Mouse (Mus musculus): ENCODE measurements around the gene Btf3. TPM values are rescaled to one million over a fixed set of nuclear protein-coding genes. Genes with fewer than 3 reads are reported as not detected.
A peak's percentile ranks its signal among the peaks of the same experiment; 100 is the strongest.

Gene Btf3
- 628 and 633 TPM in 2 replicates for polyA plus RNA-seq (2016; fragmentation: Nextera tagmentation; extraction: Ambion mirVana)

DNA sequence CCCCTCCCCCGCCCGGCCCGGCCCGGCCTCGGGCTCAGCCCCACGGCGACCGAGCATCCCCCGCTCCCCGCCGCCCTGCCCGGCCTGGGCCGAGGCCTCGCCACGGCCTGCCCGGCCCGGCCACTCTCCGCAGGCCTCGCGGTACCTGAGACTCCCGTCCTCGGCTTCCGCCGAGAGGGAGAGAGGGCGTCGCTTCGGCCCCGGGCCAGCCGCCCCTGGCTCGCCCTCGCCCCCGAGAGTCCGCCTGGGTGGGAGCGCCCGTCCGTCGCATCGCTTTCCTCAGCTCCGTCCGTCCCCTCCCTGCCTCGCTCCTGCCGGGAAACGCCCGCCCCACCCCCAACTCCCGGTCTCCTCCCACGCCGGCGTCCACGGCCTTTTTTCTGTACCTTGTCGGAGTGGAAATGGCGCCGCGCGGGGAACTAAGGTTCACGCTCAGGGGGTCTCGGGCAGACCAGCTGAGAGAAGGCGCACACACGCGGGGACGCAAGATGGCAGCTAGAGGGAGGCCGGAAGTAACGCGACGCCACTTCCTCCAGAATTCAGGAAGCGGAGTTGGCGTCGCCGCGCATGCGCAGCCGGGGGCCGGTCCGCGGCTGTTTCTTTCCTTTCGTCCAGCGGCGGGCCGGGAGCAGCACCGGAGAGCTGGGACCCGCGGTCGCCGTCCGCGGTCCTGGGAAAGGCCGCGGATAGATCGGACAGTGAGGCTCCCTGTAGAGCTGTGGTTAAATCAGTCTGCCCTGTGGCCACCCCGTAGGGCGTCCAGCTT, at the start of gene Btf3:
Gene Btf3 (minus strand): TSS at position 527 of the 766 bp plus-strand sequence.
- no peaks in the 10 kb centered on the region for H3K9me3 ChIP-seq
- peak within 1 kb of the TSS; percentile 85 for H3K4me3 ChIP-seq
- ATAC-seq (ENCODE audit: low FRiP score, low read depth), result peak; percentile 94
- no peaks in the 10 kb centered on the region for H3K27me3 ChIP-seq
- peak within 1 kb of the TSS; percentile 98 for H3K9ac ChIP-seq (replicated peaks)
- H3K4me1 ChIP-seq, result peaks cover 15% of the 10 kb centered on the region
- H3K4me2 ChIP-seq (replicated peaks), result peak within 1 kb of the TSS; percentile 72
- peak within 1 kb of the TSS; percentile 84 for H3K27ac ChIP-seq (replicated peaks)
- H3K36me3 ChIP-seq, result peaks cover 21% of the 10 kb centered on the region
- under 1% methylated on average over 84 of the region's 90 CpGs for WGBS

DNA sequence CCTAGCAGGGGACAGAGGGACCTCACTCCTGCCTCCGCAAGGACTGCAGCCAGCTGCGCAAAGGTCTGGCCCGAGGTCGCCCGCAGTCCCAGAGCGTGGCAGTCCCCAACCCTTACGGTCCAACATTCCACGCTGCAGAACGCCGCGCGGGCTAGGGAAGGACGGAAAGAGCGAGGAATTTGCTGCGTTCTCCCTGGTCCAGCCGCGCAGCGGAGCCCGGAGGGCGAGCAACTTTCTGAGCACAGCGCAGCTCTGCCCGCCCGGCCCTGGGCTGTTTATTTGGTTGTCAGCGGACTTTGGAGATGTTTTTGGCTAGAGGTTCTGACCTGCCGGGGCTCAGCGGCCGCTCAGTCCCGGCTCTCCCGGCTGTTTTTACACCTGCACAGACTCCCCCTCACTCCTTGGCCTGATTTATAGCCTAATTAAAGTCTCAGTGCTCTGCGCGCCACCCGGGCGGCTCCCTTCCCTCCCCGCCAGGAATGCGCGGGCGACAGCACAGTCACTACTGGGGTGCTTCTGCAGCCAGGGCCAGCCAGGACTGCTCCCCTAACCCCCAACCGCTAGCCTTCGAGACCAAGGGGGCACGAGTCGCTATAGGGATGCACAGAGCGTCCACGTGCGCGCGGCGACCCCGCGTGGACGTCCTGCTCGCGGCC, 49.1 kb upstream of the Btf3 start:
- Histone ChIP-seq H3K4me1 (peaks cover 9% of the 10 kb centered on the region), H3K4me3 (peak overlapping the region; percentile 27), H3K9me3 (no peaks in the 10 kb centered on the region), H3K4me2 (replicated peaks) (peak overlapping the region; percentile 40), H3K27me3 (peaks cover 88% of the 10 kb centered on the region), H3K9ac (replicated peaks) (no peak overlapping the region; the same call in 1 of the 2 replicates), H3K27ac (replicated peaks) (no peak overlapping the region), H3K36me3 (no peaks in the 10 kb centered on the region)
- under 1% methylated on average over 52 of the region's 52 CpGs for WGBS
- ATAC-seq (ENCODE audit: low FRiP score, low read depth), result peak; percentile 27; the same call in 1 of the 2 replicates

DNA sequence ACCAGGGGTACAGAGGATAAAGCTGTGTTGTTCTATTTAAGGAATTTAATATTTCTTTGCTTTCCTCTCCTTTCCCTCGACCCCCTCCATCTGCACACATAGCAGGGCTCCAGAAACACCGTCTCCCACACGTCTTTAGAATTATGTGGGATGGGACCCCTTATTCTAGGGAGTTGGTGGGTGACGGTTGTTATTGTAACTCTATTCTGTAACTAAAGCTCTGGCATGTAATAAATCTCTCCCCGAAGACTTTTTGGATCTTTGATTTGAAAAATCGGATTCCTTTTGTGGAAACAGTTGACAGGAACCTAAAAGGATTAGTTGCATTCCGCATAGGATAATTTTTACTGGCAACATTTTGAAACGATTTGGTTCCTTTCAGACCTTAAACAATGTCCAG, 48.3 kb upstream of the Btf3 start:
- ATAC-seq (ENCODE audit: low FRiP score, low read depth), result no peak
- 3% methylated on average over 8 of the region's 8 CpGs for WGBS
- Histone ChIP-seq H3K4me1 (peaks cover 9% of the 10 kb centered on the region), H3K9me3 (no peaks in the 10 kb centered on the region), H3K36me3 (no peaks in the 10 kb centered on the region), H3K9ac (replicated peaks) (no peak overlapping the region), H3K27me3 (peaks cover 90% of the 10 kb centered on the region), H3K27ac (replicated peaks) (no peak overlapping the region), H3K4me3 (no peak overlapping the region), H3K4me2 (replicated peaks) (no peak overlapping the region)

GRCm38 (mm10) chr13:98363046-98363445, 46.2 kb upstream of the Btf3 start:
- Histone ChIP-seq H3K4me2 (replicated peaks) (no peak overlapping the region), H3K9me3 (no peaks in the 10 kb centered on the region), H3K4me3 (no peak overlapping the region), H3K36me3 (no peaks in the 10 kb centered on the region), H3K27ac (replicated peaks) (no peak overlapping the region), H3K27me3 (peaks cover 90% of the 10 kb centered on the region), H3K9ac (replicated peaks) (no peak overlapping the region), H3K4me1 (peaks cover 15% of the 10 kb centered on the region)
- WGBS, result 7% methylated on average over 4 of the region's 4 CpGs
- ATAC-seq (ENCODE audit: low FRiP score, low read depth), result no peak

DNA sequence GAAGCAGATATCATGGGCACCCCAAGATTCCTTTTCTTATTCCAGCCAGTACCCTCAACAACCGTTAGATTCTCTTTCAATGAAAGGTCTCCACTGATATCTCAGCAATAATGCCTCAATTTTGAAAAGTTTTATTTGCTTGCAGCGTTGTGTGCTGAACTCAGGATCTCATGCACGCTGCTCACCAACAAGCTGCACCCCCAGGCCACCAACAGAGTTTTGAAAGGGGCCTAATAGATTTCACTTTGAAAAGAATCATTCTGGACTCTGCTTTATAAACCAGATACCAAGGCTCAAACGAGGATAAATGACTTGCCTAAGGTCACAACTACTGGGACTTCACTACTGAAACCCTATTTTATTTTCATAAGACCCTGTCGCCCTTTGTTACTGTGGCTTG, 44.4 kb upstream of the Btf3 start:
- WGBS, result 7% methylated on average over 5 of the region's 5 CpGs
- peaks cover 11% of the 10 kb centered on the region for H3K4me1 ChIP-seq
- H3K9ac ChIP-seq (replicated peaks), result no peak overlapping the region
- H3K27me3 ChIP-seq, result peaks cover 84% of the 10 kb centered on the region
- no peak overlapping the region for H3K27ac ChIP-seq (replicated peaks)
- H3K4me3 ChIP-seq, result no peak overlapping the region
- no peak for ATAC-seq (ENCODE audit: low FRiP score, low read depth)
- H3K4me2 ChIP-seq (replicated peaks), result no peak overlapping the region
- no peaks in the 10 kb centered on the region for H3K9me3 ChIP-seq
- no peaks in the 10 kb centered on the region for H3K36me3 ChIP-seq

DNA sequence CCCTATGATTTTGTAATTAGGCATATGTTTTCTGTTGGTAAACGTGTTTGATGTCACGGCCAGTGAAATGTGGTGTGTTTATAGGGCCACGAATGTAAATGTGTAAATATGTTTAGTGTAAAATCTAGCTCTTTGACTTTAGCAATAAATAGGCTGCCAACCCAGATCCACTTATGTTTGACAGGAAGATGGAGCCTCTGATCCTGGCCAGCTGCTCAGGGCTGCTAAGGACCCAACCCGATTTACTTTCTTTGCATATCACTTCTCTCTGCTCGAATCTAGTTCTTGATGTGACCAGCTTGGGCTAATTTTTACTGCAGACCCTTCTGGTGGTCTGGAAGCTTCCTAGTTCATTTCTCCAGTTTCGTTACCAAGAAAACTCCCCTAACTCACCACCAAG, 43.6 kb upstream of the Btf3 start:
- H3K9me3 ChIP-seq, result no peaks in the 10 kb centered on the region
- 8% methylated on average over 6 of the region's 6 CpGs for WGBS

DNA sequence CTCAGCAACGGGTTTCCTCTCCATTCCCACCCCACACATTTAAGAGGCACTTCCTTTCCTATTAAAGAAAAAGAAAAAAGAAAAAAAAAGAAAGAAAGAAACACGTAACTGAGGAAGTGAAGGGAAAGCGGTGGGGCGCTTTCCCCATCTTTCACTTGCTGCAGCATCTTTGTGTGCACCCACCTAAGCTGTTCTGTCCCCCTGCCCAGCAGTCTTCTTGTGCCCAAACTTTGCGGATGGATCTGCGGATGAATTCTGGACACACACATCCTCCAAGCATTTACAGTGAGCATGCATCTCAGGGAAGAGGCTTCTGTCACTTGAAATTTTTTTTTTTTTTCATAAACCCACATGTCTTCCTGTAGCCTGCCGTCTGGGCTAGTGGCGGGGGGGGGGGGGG, 42.5 kb upstream of the Btf3 start:
- 2% methylated on average over 6 of the region's 8 CpGs for WGBS
- Histone ChIP-seq H3K4me1 (peaks cover 23% of the 10 kb centered on the region), H3K9ac (replicated peaks) (no peak overlapping the region), H3K4me2 (replicated peaks) (no peak overlapping the region; the same call in 1 of the 2 replicates), H3K27ac (replicated peaks) (no peak overlapping the region), H3K36me3 (no peaks in the 10 kb centered on the region), H3K27me3 (peaks cover 85% of the 10 kb centered on the region), H3K4me3 (no peak overlapping the region), H3K9me3 (no peaks in the 10 kb centered on the region)
- no peak for ATAC-seq (ENCODE audit: low FRiP score, low read depth)

More for the DNA sequence above, 43.6 kb upstream of the Btf3 start:
- ATAC-seq (ENCODE audit: low FRiP score, low read depth), result no peak
- Histone ChIP-seq H3K4me1 (peaks cover 13% of the 10 kb centered on the region), H3K9ac (replicated peaks) (no peak overlapping the region), H3K4me2 (replicated peaks) (no peak overlapping the region), H3K36me3 (no peaks in the 10 kb centered on the region), H3K27ac (replicated peaks) (no peak overlapping the region), H3K4me3 (no peak overlapping the region), H3K27me3 (peaks cover 84% of the 10 kb centered on the region)

DNA sequence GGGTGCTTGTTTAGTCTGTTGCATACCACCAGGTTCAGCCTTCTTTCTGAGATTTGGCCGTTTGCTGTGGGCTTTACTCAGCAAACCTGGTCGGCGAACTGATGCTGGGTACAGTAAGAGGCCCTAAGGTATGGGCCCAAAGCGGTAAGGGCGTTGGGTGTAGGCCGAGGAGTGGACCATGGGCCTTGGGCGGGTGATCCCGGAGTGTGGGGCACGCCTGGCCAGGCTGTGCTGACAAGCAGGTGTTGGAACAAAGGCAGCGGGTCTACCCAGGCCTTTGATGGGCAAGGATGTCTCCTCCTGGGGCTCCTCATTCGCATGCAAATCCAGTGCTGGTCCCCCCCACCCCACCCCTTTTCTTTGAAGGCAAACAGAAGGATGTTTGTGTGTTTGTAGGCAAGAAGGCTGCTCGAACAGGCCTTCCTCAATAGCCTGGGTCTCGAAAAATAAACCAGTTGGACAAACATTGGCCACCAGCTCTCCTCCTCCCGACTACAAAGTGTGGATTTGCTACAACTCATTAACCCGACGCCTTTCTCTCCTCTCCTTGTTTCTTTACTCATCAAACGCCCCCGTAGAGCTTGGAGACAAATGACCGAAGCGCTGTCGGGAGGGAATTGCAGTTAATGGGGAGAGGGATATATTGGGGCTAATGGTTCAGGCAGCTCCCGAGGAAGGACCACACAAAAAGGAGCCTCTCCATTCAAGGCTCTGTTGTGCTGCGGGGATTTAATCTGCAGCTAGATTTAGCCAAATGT, 41.8 kb upstream of the Btf3 start:
- no peak; the same call in 1 of the 2 replicates for ATAC-seq (ENCODE audit: low FRiP score, low read depth)

GRCm38 (mm10) chr13:98357433-98358423, 40.9 kb upstream of the Btf3 start:
- Histone ChIP-seq H3K9me3 (no peaks in the 10 kb centered on the region), H3K27me3 (peaks cover 85% of the 10 kb centered on the region), H3K27ac (replicated peaks) (peak overlapping the region; percentile 46; the same call in 1 of the 2 replicates), H3K4me2 (replicated peaks) (peak overlapping the region; percentile 31), H3K4me1 (peaks cover 32% of the 10 kb centered on the region), H3K9ac (replicated peaks) (0 out of 2 replicates have a peak overlapping the region, but pooled peaks have one; percentile 31), H3K36me3 (no peaks in the 10 kb centered on the region), H3K4me3 (peak overlapping the region; percentile 10)
- WGBS, result 2% methylated on average over 18 of the region's 18 CpGs
- ATAC-seq (ENCODE audit: low FRiP score, low read depth), result no peak

More for the DNA sequence above, 41.8 kb upstream of the Btf3 start:
- H3K4me3 ChIP-seq, result peak overlapping the region; percentile 10
- no peaks in the 10 kb centered on the region for H3K36me3 ChIP-seq
- H3K4me2 ChIP-seq (replicated peaks), result peak overlapping the region; percentile 31
- H3K27me3 ChIP-seq, result peaks cover 87% of the 10 kb centered on the region
- peak overlapping the region; percentile 46; the same call in 1 of the 2 replicates for H3K27ac ChIP-seq (replicated peaks)
- H3K4me1 ChIP-seq, result peaks cover 30% of the 10 kb centered on the region
- H3K9ac ChIP-seq (replicated peaks), result 0 out of 2 replicates have a peak overlapping the region, but pooled peaks have one; percentile 31
- WGBS, result 1% methylated on average over 23 of the region's 23 CpGs
- H3K9me3 ChIP-seq, result no peaks in the 10 kb centered on the region

DNA sequence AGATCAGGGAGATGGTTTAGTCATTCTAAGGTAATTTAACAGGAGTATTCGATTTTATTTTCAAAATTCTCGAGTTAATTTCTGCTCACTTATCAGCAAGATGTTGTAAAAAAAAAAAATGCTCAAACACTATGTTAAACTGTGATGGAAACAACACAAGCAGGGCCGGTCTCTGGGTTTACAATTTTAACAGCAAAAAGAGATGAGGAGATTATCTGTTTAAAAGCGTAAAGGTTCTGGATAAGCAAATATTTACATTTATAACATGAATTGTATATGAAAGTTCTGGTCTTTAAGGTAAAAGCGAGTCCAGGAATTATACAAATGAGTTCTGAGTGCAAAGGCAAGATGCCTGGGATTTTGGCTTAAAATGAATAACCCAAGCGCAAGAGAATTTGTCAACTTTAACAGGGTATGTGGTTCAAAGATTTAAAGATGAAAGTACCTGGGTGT, 40.2 kb upstream of the Btf3 start:
- Histone ChIP-seq H3K36me3 (no peaks in the 10 kb centered on the region), H3K4me3 (peak overlapping the region; percentile 10), H3K4me1 (peaks cover 32% of the 10 kb centered on the region), H3K4me2 (replicated peaks) (peak overlapping the region; percentile 4; the same call in 1 of the 2 replicates), H3K27me3 (peaks cover 85% of the 10 kb centered on the region), H3K27ac (replicated peaks) (no peak overlapping the region), H3K9ac (replicated peaks) (no peak overlapping the region), H3K9me3 (no peaks in the 10 kb centered on the region)
- ATAC-seq (ENCODE audit: low FRiP score, low read depth), result no peak
- 9% methylated on average over 6 of the region's 6 CpGs for WGBS

All from midbrain, embryonic 12.5 days (tissue).